Mouse (Mus musculus): ENCODE data around the gene Txndc8. TPM values are rescaled to one million over a fixed set of nuclear protein-coding genes. Genes with fewer than 3 reads are reported as not detected.
A peak's percentile ranks its signal among the peaks of the same experiment; 100 is the strongest.

Txndc8 gene
- polyA plus RNA-seq, 1 experiment from 2014 or later: not detected

DNA sequence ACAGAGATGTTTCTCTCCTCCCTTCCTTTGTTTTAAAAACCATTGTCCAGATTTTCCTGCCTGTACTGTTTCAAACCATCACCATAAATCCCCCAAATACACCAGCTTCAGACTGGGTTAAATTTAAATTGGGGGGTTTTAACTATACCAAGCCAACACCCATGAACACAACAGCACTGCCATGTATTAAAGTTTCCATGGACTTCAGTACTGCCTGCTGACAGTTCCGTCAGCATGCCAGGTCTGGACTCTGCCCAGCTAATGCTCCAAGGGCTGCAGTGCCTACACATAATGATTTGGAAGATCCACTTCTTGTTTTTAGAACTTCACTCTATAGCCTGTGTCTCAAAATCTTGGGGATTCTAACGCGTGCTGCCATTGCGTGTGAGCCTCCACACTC is 61.4 kb downstream of the Txndc8 start:
- H3K4me2 ChIP-seq (ENCODE audit: low read depth, low read length): no peak overlapping the region
- DNase-seq (no peak), ATAC-seq (no peak)
- 93% methylated on average over 4 of the region's 4 CpGs for WGBS (ENCODE audit: insufficient replicate concordance)
- H3K9ac ChIP-seq (replicated peaks): no peak overlapping the region
- H3K27me3 ChIP-seq (ENCODE audit: insufficient read depth, low read length): no peaks in the 10 kb centered on the region
- 0 out of 2 replicates have a peak, but pooled peaks cover 3% of the 10 kb centered on the region for H3K9me3 ChIP-seq (ENCODE audit: low read length)
- H3K36me3 ChIP-seq (replicated peaks; ENCODE audit: insufficient read depth, low read length): peaks cover 68% of the 10 kb centered on the region
- TF ChIP-seq EP300 (IDR thresholded peaks at IDR 0.05; ENCODE audit: low read depth) (no peak), CTCF (IDR thresholded peaks at IDR 0.05; ENCODE audit: low read depth) (no peak)
- H3K27ac ChIP-seq (ENCODE audit: low read depth): 0 out of 2 replicates have a peak overlapping the region, but pooled peaks have one; percentile 19
- no peak overlapping the region for H3K4me3 ChIP-seq (ENCODE audit: low read depth, low read length)
- peaks cover 9% of the 10 kb centered on the region for H3K4me1 ChIP-seq (ENCODE audit: insufficient read depth)

DNA sequence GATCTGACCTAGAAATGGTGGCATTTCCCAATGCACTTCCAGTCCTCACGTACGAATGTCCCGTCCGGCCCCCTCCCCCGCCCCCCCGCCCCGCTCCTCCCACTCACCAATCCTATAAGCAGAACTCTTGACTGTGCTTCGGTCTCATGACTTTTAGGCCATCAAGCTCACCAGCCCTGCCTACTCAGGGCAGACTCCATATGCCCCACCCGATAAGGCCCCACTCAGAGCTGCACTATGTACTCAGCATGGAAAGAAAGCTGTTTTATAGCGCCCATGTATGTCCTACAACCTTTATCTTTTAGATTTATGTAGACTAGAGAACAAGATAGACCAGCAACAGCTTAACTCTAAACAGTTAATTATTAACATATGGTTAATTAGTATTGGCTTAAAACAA is 61.9 kb downstream of the Txndc8 start:
- 0 out of 2 replicates have a peak overlapping the region, but pooled peaks have one; percentile 19 for H3K27ac ChIP-seq (ENCODE audit: low read depth)
- TF ChIP-seq EP300 (IDR thresholded peaks at IDR 0.05; ENCODE audit: low read depth) (no peak), CTCF (IDR thresholded peaks at IDR 0.05; ENCODE audit: low read depth) (no peak)
- no peak overlapping the region for H3K9ac ChIP-seq (replicated peaks)
- H3K36me3 ChIP-seq (replicated peaks; ENCODE audit: insufficient read depth, low read length): peaks cover 68% of the 10 kb centered on the region
- DNase-seq (no peak), ATAC-seq (peak; percentile 61)
- WGBS (ENCODE audit: insufficient replicate concordance): 68% methylated on average over 10 of the region's 10 CpGs
- H3K27me3 ChIP-seq (ENCODE audit: insufficient read depth, low read length): no peaks in the 10 kb centered on the region
- 0 out of 2 replicates have a peak, but pooled peaks cover 3% of the 10 kb centered on the region for H3K9me3 ChIP-seq (ENCODE audit: low read length)
- peaks cover 5% of the 10 kb centered on the region for H3K4me1 ChIP-seq (ENCODE audit: insufficient read depth)
- no peak overlapping the region for H3K4me3 ChIP-seq (ENCODE audit: low read depth, low read length)
- H3K4me2 ChIP-seq (ENCODE audit: low read depth, low read length): no peak overlapping the region

DNA sequence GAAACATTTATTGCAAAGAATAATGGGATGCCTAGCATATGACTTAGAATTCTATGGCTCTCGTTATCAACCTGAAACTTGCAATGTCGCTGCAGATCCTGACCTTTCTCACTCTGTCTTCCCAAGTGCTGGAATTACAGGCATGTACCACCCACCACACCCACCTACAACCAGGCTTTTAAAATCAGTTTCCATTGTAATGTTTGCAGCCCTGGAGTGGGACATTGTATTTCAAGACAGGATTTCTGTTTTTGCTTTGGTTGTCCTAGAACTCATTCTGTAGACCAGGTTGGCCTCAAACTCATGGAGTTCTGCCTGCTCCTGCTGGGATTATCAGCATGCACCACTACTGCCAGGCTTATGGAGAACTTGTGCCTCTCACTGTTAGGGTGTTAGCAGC is 66.0 kb downstream of the Txndc8 start:
- DNase-seq (no peak), ATAC-seq (no peak)
- TF ChIP-seq CTCF (IDR thresholded peaks at IDR 0.05; ENCODE audit: low read depth): no peak
- no peak for TF ChIP-seq EP300 (IDR thresholded peaks at IDR 0.05; ENCODE audit: low read depth)
- Histone ChIP-seq H3K36me3 (replicated peaks; ENCODE audit: insufficient read depth, low read length) (peaks cover 29% of the 10 kb centered on the region), H3K27ac (ENCODE audit: low read depth) (no peak overlapping the region), H3K27me3 (ENCODE audit: insufficient read depth, low read length) (no peaks in the 10 kb centered on the region), H3K4me1 (ENCODE audit: insufficient read depth) (no peaks in the 10 kb centered on the region; the same call in 1 of the 2 replicates), H3K9ac (replicated peaks) (no peak overlapping the region), H3K4me3 (ENCODE audit: low read depth, low read length) (no peak overlapping the region), H3K9me3 (ENCODE audit: low read length) (no peaks in the 10 kb centered on the region), H3K4me2 (ENCODE audit: low read depth, low read length) (no peak overlapping the region)
- 84% methylated on average over 2 of the region's 2 CpGs for WGBS (ENCODE audit: insufficient replicate concordance)

DNA sequence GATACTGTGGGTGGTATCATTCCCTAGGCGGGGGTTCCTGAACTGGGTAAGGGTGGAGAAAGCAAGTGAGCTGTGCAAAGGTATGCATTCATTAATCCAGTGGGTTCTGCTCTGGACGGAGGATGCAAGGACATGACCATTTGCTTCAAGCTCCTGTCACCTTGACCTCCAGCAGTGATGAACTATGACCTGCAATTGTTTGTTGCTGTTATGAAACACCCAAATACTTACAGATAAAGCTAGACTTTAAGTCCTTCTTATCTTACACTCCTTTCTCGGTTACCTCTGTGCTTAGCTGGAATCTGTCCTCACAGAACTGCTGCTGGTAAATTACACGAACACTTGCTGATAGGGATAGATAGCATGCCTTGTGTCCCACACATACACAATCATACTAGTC is 68.3 kb downstream of the Txndc8 start:
- Histone ChIP-seq H3K4me2 (ENCODE audit: low read depth, low read length) (no peak overlapping the region), H3K4me1 (ENCODE audit: insufficient read depth) (no peaks in the 10 kb centered on the region)

DNA sequence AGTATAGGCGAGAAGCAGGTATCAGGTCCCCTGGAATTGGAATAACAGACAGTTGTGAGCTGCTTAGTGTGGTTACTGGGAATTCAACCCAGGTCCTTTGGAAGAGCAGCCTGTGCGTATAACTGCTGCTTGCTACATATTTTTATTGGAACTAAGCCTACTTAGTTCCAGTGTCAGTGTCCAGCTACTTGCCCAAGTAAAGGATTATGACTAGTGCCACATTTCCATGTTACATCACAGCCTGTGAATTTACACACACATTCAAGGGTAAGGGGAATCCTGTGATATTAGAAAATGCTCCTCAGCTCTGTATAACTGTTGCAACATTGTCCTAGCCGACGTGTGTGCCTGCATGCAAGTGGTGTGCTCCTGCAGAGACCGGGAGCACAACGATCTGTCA is 71.6 kb downstream of the Txndc8 start:
- Histone ChIP-seq H3K9me3 (ENCODE audit: low read length) (no peaks in the 10 kb centered on the region), H3K4me2 (ENCODE audit: low read depth, low read length) (no peak overlapping the region), H3K36me3 (replicated peaks; ENCODE audit: insufficient read depth, low read length) (no peaks in the 10 kb centered on the region), H3K4me3 (ENCODE audit: low read depth, low read length) (no peak overlapping the region), H3K4me1 (ENCODE audit: insufficient read depth) (no peaks in the 10 kb centered on the region), H3K27me3 (ENCODE audit: insufficient read depth, low read length) (no peaks in the 10 kb centered on the region), H3K9ac (replicated peaks) (no peak overlapping the region), H3K27ac (ENCODE audit: low read depth) (no peak overlapping the region)
- no peak for ATAC-seq
- no peak for TF ChIP-seq CTCF (IDR thresholded peaks at IDR 0.05; ENCODE audit: low read depth)
- TF ChIP-seq EP300 (IDR thresholded peaks at IDR 0.05; ENCODE audit: low read depth): no peak
- 78% methylated on average over 6 of the region's 6 CpGs for WGBS (ENCODE audit: insufficient replicate concordance)
- no peak for DNase-seq

More for the DNA sequence above, 68.3 kb downstream of the Txndc8 start:
- Histone ChIP-seq H3K4me3 (ENCODE audit: low read depth, low read length) (no peak overlapping the region), H3K9ac (replicated peaks) (no peak overlapping the region), H3K27ac (ENCODE audit: low read depth) (no peak overlapping the region), H3K27me3 (ENCODE audit: insufficient read depth, low read length) (no peaks in the 10 kb centered on the region), H3K9me3 (ENCODE audit: low read length) (no peaks in the 10 kb centered on the region), H3K36me3 (replicated peaks; ENCODE audit: insufficient read depth, low read length) (peaks cover 16% of the 10 kb centered on the region)
- WGBS (ENCODE audit: insufficient replicate concordance): 71% methylated on average over 4 of the region's 4 CpGs
- TF ChIP-seq EP300 (IDR thresholded peaks at IDR 0.05; ENCODE audit: low read depth): no peak
- TF ChIP-seq CTCF (IDR thresholded peaks at IDR 0.05; ENCODE audit: low read depth): no peak
- DNase-seq (no peak), ATAC-seq (no peak)

DNA sequence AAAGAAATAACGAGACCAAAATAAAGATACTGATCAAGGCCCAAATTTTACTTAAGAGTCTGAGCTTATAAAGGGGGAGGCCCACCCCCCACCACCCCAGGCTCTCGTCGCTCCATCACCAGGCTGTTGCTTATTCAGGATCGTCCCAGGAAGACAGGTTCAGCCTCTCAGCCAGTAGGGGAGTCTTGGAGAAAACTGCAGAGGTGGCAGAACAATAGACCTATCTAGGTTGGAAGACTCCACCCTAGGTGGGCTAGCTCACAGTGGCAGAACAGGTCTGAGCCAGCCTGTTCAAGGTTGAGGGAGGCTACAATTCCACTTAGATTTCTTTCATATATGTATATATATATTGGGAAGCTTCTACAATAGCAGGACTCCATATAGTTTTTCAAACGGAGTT is 74.7 kb downstream of the Txndc8 start:
- DNase-seq (no peak), ATAC-seq (no peak)
- Histone ChIP-seq H3K9ac (replicated peaks) (no peak overlapping the region), H3K4me2 (ENCODE audit: low read depth, low read length) (no peak overlapping the region), H3K9me3 (ENCODE audit: low read length) (no peaks in the 10 kb centered on the region), H3K36me3 (replicated peaks; ENCODE audit: insufficient read depth, low read length) (no peaks in the 10 kb centered on the region), H3K4me3 (ENCODE audit: low read depth, low read length) (no peak overlapping the region), H3K27me3 (ENCODE audit: insufficient read depth, low read length) (no peaks in the 10 kb centered on the region), H3K4me1 (ENCODE audit: insufficient read depth) (peaks cover 6% of the 10 kb centered on the region; the same call in 1 of the 2 replicates), H3K27ac (ENCODE audit: low read depth) (no peak overlapping the region)
- TF ChIP-seq EP300 (IDR thresholded peaks at IDR 0.05; ENCODE audit: low read depth) (no peak), CTCF (IDR thresholded peaks at IDR 0.05; ENCODE audit: low read depth) (no peak)
- 61% methylated on average over 5 of the region's 5 CpGs for WGBS (ENCODE audit: insufficient replicate concordance)

Other genes with a start within 250 kb of the Txndc8 start
- gene D630039A03Rik, start 92.8 kb downstream of the Txndc8 start, polyA plus RNA-seq (2015; fragmentation: Nextera tagmentation; extraction: Ambion mirVana): 1.5 and 1.6 TPM in 2 replicates
- 228 and 231 TPM in 2 replicates for gene Txn1, start 52.7 kb downstream of the Txndc8 start, polyA plus RNA-seq (2015; fragmentation: Nextera tagmentation; extraction: Ambion mirVana)
- 0.11 and 0.12 TPM in 2 replicates for gene Svep1, start 197.7 kb upstream of the Txndc8 start, polyA plus RNA-seq (2015; fragmentation: Nextera tagmentation; extraction: Ambion mirVana)